Mouse (Mus musculus): ENCODE data around the gene Sulf2. TPM values are rescaled to one million over a fixed set of nuclear protein-coding genes. Genes with fewer than 3 reads are reported as not detected.
A peak's percentile ranks its signal among the peaks of the same experiment; 100 is the strongest.

Gene Sulf2
- total and polyA plus RNA-seq, 2 experiments from 2014 or later: 54.8 to 86.5 TPM

- Histone ChIP-seq H3K4me1 (ENCODE audit: control insufficient read depth, insufficient read depth) (no peaks in the 10 kb centered on the region), H3K9ac (replicated peaks; ENCODE audit: low read depth, low read length) (no peak overlapping the region), H3K4me3 (ENCODE audit: low read depth, low read length) (no peak overlapping the region), H3K27ac (ENCODE audit: low read depth) (no peak overlapping the region), H3K36me3 (replicated peaks; ENCODE audit: control insufficient read depth, insufficient read depth, low read length) (peaks cover 91% of the 10 kb centered on the region), H3K9me3 (replicated peaks; ENCODE audit: control insufficient read depth, low read length) (no peaks in the 10 kb centered on the region), H3K4me2 (ENCODE audit: low read depth, low read length) (no peak overlapping the region), H3K27me3 (ENCODE audit: control insufficient read depth, insufficient read depth, low read length) (no peaks in the 10 kb centered on the region)
- ATAC-seq (ENCODE audit: insufficient read depth, low read depth): no peak
- TF ChIP-seq CTCF (IDR thresholded peaks at IDR 0.05; ENCODE audit: low read depth) (no peak), EP300 (IDR thresholded peaks at IDR 0.05; ENCODE audit: low read depth) (no peak)
- 85% methylated on average over 4 of the region's 4 CpGs for WGBS
- no peak for DNase-seq (ENCODE audit: low spot score)
These were observed 89.0 kb downstream of the Sulf2 start for GRCm38 (mm10) chr2:166066434-166066833.

- Histone ChIP-seq H3K27me3 (ENCODE audit: control insufficient read depth, insufficient read depth, low read length) (no peaks in the 10 kb centered on the region), H3K4me2 (ENCODE audit: low read depth, low read length) (no peak overlapping the region), H3K9ac (replicated peaks; ENCODE audit: low read depth, low read length) (no peak overlapping the region), H3K9me3 (replicated peaks; ENCODE audit: control insufficient read depth, low read length) (no peaks in the 10 kb centered on the region), H3K4me1 (ENCODE audit: control insufficient read depth, insufficient read depth) (no peaks in the 10 kb centered on the region), H3K4me3 (ENCODE audit: low read depth, low read length) (no peak overlapping the region), H3K27ac (ENCODE audit: low read depth) (no peak overlapping the region), H3K36me3 (replicated peaks; ENCODE audit: control insufficient read depth, insufficient read depth, low read length) (peaks cover 88% of the 10 kb centered on the region)
- DNase-seq (ENCODE audit: low spot score): no peak
- no peak for ATAC-seq (ENCODE audit: insufficient read depth, low read depth)
- no peak for TF ChIP-seq CTCF (IDR thresholded peaks at IDR 0.05; ENCODE audit: low read depth)
- TF ChIP-seq EP300 (IDR thresholded peaks at IDR 0.05; ENCODE audit: low read depth): no peak
- WGBS: 89% methylated on average over 8 of the region's 8 CpGs
These were observed 93.0 kb downstream of the Sulf2 start for GRCm38 (mm10) chr2:166062431-166062830.

- no peak for ATAC-seq (ENCODE audit: insufficient read depth, low read depth)
- Histone ChIP-seq H3K4me3 (ENCODE audit: low read depth, low read length) (no peak overlapping the region), H3K9ac (replicated peaks; ENCODE audit: low read depth, low read length) (no peak overlapping the region), H3K36me3 (replicated peaks; ENCODE audit: control insufficient read depth, insufficient read depth, low read length) (peaks cover 88% of the 10 kb centered on the region), H3K27me3 (ENCODE audit: control insufficient read depth, insufficient read depth, low read length) (no peaks in the 10 kb centered on the region), H3K4me2 (ENCODE audit: low read depth, low read length) (no peak overlapping the region), H3K9me3 (replicated peaks; ENCODE audit: control insufficient read depth, low read length) (no peaks in the 10 kb centered on the region), H3K4me1 (ENCODE audit: control insufficient read depth, insufficient read depth) (no peaks in the 10 kb centered on the region), H3K27ac (ENCODE audit: low read depth) (no peak overlapping the region)
- TF ChIP-seq EP300 (IDR thresholded peaks at IDR 0.05; ENCODE audit: low read depth) (no peak), CTCF (IDR thresholded peaks at IDR 0.05; ENCODE audit: low read depth) (no peak)
- no peak for DNase-seq (ENCODE audit: low spot score)
- 69% methylated on average over 1 of the region's 1 CpGs for WGBS
These were observed 93.5 kb downstream of the Sulf2 start for GRCm38 (mm10) chr2:166062008-166062407.

- H3K4me1 ChIP-seq (ENCODE audit: control insufficient read depth, insufficient read depth): no peaks in the 10 kb centered on the region
- no peak for DNase-seq (ENCODE audit: low spot score)
These were observed 95.6 kb downstream of the Sulf2 start for GRCm38 (mm10) chr2:166059684-166060423.

GRCm38 (mm10) chr2:166054002-166054539 is 101.4 kb downstream of the Sulf2 start:
- H3K4me1 ChIP-seq (ENCODE audit: control insufficient read depth, insufficient read depth): no peaks in the 10 kb centered on the region
- peaks cover 88% of the 10 kb centered on the region for H3K36me3 ChIP-seq (replicated peaks; ENCODE audit: control insufficient read depth, insufficient read depth, low read length)
- no peaks in the 10 kb centered on the region for H3K9me3 ChIP-seq (replicated peaks; ENCODE audit: control insufficient read depth, low read length)
- H3K4me2 ChIP-seq (ENCODE audit: low read depth, low read length): no peak overlapping the region
- no peaks in the 10 kb centered on the region for H3K27me3 ChIP-seq (ENCODE audit: control insufficient read depth, insufficient read depth, low read length)
- no peak overlapping the region for H3K9ac ChIP-seq (replicated peaks; ENCODE audit: low read depth, low read length)
- no peak for ATAC-seq (ENCODE audit: insufficient read depth, low read depth)
- WGBS: 91% methylated on average over 14 of the region's 14 CpGs
- no peak overlapping the region for H3K27ac ChIP-seq (ENCODE audit: low read depth)
- no peak overlapping the region for H3K4me3 ChIP-seq (ENCODE audit: low read depth, low read length)
- no peak for TF ChIP-seq CTCF (IDR thresholded peaks at IDR 0.05; ENCODE audit: low read depth)
- no peak for TF ChIP-seq EP300 (IDR thresholded peaks at IDR 0.05; ENCODE audit: low read depth)
- DNase-seq (ENCODE audit: low spot score): no peak

More at GRCm38 (mm10) chr2:166059684-166060423, 95.6 kb downstream of the Sulf2 start:
- WGBS: 64% methylated on average over 7 of the region's 7 CpGs
- H3K4me2 ChIP-seq (ENCODE audit: low read depth, low read length): no peak overlapping the region
- H3K27ac ChIP-seq (ENCODE audit: low read depth): no peak overlapping the region
- no peak overlapping the region for H3K4me3 ChIP-seq (ENCODE audit: low read depth, low read length)
- no peaks in the 10 kb centered on the region for H3K9me3 ChIP-seq (replicated peaks; ENCODE audit: control insufficient read depth, low read length)
- H3K36me3 ChIP-seq (replicated peaks; ENCODE audit: control insufficient read depth, insufficient read depth, low read length): peaks cover 87% of the 10 kb centered on the region
- H3K27me3 ChIP-seq (ENCODE audit: control insufficient read depth, insufficient read depth, low read length): no peaks in the 10 kb centered on the region
- H3K9ac ChIP-seq (replicated peaks; ENCODE audit: low read depth, low read length): no peak overlapping the region
- TF ChIP-seq EP300 (IDR thresholded peaks at IDR 0.05; ENCODE audit: low read depth) (no peak), CTCF (IDR thresholded peaks at IDR 0.05; ENCODE audit: low read depth) (peak; percentile 34)
- ATAC-seq (ENCODE audit: insufficient read depth, low read depth): no peak
